Mouse (Mus musculus) neutrophil, adult 83 days (primary cell): ENCODE measurements around the gene Lao1. TPM values are rescaled to one million over a fixed set of nuclear protein-coding genes. Genes with fewer than 3 reads are reported as not detected.

ENCODE experiments used
- total RNA-seq, 2 experiments: library from RNA; stranded (reverse); gene quantifications; one replicate each; pipeline ENCODE4 v1.2.4; 2023

Gene Lao1
- total RNA-seq = not detected

DNA sequence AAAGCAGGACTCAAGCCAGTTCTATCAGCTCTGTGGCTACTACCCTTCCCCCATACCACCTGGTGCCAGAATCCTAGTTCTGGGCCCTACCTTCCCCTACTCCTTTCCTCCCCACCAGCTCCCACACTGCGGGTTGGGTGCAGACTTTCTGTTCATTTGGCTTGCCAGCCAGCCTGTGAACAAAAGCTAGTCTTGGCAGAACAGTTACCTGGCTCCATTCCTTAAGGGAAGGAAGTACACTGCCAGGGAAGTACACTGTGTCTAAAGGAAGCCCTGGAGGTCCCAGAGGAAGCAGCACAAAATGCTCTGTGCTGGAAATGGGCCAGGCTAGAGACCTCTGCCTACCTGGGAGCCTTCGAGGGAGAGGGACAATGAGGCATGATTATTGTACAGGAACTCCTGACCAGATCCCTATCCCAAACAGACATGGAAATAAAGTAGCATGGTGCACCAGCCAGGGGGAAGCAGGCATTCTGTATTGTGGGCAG lies at the start of gene Lao1:
Gene Lao1, plus strand, starts transcription at position 438 of the 488 bp plus-strand sequence.

DNA sequence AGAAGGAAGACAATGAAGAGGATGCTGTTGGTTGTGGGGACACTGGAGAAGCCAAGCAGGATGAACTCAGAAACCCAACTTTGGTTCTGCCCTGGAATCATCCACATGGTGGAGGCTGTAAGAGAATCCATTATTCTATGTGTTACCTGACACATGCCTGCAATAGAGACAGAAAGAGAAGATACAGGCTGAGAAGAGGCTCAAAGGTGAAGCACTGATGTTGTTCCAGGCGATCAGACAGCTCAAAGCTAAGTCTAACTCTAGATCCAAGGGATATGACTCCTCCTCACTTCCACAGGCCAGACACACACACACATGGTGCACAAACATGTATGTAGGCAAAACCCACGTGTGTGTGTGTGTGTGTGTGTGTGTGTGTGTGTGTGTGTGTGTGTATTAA lies 44.0 kb upstream of the Lao1 start, which contains the start of gene Olfr1329:
Gene Olfr1329, minus strand, starts transcription at position 101 of the 400 bp plus-strand sequence.

DNA sequence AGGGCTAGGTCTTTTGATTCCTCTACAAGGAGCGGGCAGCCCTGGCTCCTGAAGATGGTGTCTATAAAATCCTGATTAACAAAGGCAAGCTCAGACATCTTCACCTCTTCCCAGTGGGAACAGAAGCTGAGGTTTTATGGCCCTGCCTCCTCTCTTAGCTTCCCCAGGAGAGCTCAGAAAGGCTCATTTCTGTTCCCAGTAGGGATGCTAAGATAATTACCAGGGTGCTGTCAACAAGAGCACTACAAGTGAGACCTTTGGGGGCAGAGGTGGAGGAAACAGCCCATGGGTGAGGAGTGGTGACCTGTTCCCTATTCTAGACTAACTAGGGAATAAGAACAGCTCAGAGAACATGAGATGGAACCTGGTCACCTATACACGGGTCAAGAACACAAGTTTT lies 22.9 kb upstream of the Lao1 start, which contains the start of gene Olfr1328:
Gene Olfr1328, minus strand, starts transcription at position 101 of the 400 bp plus-strand sequence.

Other genes with a start within 250 kb of the Lao1 start
- not detected for gene Olfr1340, start 241.4 kb upstream of the Lao1 start, total RNA-seq
- not detected for gene Olfr1339, start 229.4 kb upstream of the Lao1 start, total RNA-seq
- not detected for gene Olfr1338, start 202.8 kb upstream of the Lao1 start, total RNA-seq
- not detected for gene Olfr1337, start 179.0 kb upstream of the Lao1 start, total RNA-seq
- not detected for gene Olfr1335, start 151.6 kb upstream of the Lao1 start, total RNA-seq
- not detected for gene Olfr1333, start 125.3 kb upstream of the Lao1 start, total RNA-seq
- gene Olfr1331, start 96.9 kb upstream of the Lao1 start, total RNA-seq = not detected
- gene Olfr1330, start 73.0 kb upstream of the Lao1 start, total RNA-seq = not detected
- not detected for gene Olfr1329, start 44.1 kb upstream of the Lao1 start, total RNA-seq
- gene Olfr1328, start 23.0 kb upstream of the Lao1 start, total RNA-seq = not detected
- 10 to 100 TPM; 16.5 to 24.6 TPM for gene Slc2a1, start 147.1 kb downstream of the Lao1 start, total RNA-seq
- 1 to 10 TPM; 4.3 to 6.2 TPM for gene Zfp691, start 212.6 kb downstream of the Lao1 start, total RNA-seq
- gene Ermap, start 228.4 kb downstream of the Lao1 start, total RNA-seq = 10 to 100 TPM; 37.8 to 65.9 TPM
- 10 to 100 TPM; 11.6 to 17.7 TPM for gene Svbp, start 233.7 kb downstream of the Lao1 start, total RNA-seq